Mouse (Mus musculus) forelimb bud, embryonic 11.5 days (tissue): ENCODE results near the gene Qsox1.
A peak's percentile ranks its signal among the peaks of the same experiment; 100 is the strongest.

Source experiments
- DNase-seq: peaks from one replicate; pipeline ENCODE4 v3.0.0-alpha.2; 2012; ENCODE audit warnings: low read depth, low spot score

Gene Qsox1

GRCm38 (mm10) chr1:155812581-155813499 is at the start of gene Qsox1:
Gene Qsox1, minus strand, starts transcription at chr1:155812889.
- peak; percentile 87 for DNase-seq

GRCm38 (mm10) chr1:155854926-155855702 is 42.4 kb upstream of the Qsox1 start:
- no peak for DNase-seq

GRCm38 (mm10) chr1:155853009-155853408 is 40.3 kb upstream of the Qsox1 start:
- no peak for DNase-seq

DNA sequence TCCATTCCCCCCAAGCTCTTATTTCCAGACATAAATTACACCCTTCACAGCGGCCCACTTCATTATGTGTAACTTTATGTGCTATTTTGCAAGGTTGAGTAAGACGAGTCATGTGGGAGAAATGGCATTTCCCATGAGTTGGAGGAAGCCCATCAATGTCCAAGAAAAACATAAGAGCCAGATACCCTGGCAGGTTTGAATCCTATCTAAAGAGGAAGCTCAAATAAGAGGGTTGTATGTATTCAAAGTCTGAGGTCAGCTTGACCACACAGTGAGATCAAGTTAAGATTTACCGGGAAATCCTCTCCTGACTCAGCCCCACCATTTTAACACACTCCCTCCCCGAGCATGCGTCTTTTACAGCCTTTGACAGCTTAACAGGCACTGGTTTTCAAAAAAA is 31.5 kb upstream of the Qsox1 start:
- DNase-seq, result no peak

DNA sequence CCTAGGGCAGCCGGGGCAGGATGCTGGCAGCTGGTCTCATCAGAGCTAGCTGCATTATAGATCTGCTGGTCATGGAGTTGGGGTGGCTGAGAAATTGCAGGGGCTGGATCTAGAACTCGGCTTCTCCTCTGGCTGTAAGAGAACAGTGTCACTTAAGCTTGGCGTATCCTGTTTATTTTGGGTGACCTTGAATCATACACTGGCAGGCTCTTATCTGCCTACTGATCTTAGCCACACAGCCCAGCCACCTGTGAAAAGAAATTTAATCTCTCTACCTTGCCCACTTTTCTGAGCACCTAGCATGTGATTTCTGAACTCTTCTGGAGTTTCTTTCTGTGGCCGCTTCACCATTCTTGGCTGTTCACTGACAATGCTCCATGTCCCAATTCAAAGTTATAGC is 30.8 kb upstream of the Qsox1 start:
- DNase-seq, result no peak

- no peak for DNase-seq
These were observed 23.0 kb upstream of the Qsox1 start for GRCm38 (mm10) chr1:155835667-155836066.

DNA sequence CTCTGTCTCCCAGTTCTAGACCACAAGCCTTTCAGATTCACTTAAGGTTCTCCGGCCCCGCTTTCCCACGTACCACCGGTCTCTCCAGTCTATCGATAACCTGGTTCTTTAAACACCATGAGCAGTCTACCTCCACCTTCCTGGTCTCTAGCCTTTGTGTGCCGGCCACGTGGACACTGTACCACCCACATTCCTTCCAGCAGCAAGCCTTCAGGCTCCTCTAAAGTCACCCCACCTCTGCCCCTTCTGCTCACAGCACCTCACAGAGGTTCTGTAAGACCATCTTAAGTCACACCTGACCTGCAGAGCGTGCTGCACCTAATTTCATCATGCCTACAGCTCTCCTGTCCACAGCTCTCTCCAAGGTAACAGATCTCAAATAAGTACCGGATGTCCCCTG is 20.9 kb upstream of the Qsox1 start:
- no peak for DNase-seq

DNA sequence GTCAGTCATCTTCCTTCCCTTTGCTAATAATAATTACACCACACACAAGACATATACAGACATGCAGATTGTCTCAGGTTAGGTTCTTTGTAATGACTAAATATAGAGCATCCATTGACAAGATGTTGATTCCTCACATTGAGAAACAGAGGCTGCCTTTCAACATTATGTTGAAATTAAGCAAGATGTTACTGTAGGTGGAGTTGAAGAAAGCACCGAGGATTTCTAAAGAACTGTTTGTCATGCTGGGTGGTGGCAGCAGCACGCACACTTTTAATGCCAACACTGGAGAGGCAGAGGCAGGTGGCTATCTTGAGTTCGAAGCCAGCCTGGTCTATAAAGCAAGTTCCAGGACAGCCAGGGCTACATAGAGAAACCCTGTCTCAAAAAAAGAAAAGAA is 19.3 kb upstream of the Qsox1 start:
- DNase-seq, result no peak

GRCm38 (mm10) chr1:155830861-155831260 is 18.2 kb upstream of the Qsox1 start:
- no peak for DNase-seq

DNA sequence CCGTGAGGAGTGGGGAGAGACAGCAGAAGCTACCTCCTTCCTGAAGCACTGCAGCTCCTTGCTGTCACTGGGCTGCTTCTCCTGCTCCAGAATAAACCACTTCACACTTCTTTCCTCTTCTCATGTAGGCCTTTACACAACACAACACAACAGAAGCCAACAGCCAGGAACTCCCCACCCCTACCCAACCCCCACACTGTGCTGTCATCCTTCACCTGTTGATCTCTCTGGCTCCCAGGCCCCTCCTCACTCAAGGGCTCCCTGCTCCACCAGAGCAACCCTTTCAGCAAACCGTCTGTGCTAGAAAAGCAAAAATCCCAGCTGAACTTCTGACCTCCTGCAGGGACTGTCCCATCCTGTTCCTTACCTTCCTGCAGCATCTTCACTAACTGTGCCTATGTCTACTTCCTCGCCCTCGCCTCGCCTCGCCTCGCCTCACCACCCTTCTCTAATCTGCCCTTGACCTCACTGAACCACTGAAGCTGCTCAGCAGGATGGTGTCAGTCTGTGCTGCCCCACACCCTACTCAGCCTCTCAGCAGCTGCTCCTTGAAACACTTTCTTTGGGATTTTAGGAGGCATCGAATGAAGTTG is 15.1 kb upstream of the Qsox1 start:
- no peak for DNase-seq

- DNase-seq, result no peak
These were observed 14.2 kb upstream of the Qsox1 start for GRCm38 (mm10) chr1:155826803-155827395.

- DNase-seq, result no peak
These were observed 13.4 kb upstream of the Qsox1 start for GRCm38 (mm10) chr1:155825940-155826716.

GRCm38 (mm10) chr1:155820646-155821045 is 8.0 kb upstream of the Qsox1 start:
- no peak for DNase-seq

GRCm38 (mm10) chr1:155816167-155816566 is 3.5 kb upstream of the Qsox1 start:
- no peak for DNase-seq

- DNase-seq, result no peak
These were observed 601 bp downstream of the Qsox1 start for GRCm38 (mm10) chr1:155811995-155812580.

DNA sequence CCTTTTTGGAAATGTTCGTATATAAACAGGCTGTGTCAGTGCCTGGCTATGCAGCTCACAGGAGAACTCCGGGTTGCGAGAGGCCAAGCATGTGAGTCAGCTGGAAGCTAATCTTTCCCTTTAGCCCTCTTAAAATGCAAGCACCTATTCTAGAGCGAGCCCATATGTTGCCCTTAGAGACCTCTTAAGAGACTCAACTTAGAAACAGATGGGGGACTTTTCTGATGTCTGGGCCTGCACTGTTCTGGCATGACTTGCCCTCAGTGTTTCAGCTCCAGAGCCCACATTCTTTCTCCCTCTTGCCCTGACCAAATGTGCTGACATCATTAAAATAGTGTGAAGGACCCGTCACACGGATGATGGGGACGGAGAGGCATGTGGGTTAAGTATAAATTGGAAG is 2.1 kb downstream of the Qsox1 start:
- peak; percentile 46 for DNase-seq

DNA sequence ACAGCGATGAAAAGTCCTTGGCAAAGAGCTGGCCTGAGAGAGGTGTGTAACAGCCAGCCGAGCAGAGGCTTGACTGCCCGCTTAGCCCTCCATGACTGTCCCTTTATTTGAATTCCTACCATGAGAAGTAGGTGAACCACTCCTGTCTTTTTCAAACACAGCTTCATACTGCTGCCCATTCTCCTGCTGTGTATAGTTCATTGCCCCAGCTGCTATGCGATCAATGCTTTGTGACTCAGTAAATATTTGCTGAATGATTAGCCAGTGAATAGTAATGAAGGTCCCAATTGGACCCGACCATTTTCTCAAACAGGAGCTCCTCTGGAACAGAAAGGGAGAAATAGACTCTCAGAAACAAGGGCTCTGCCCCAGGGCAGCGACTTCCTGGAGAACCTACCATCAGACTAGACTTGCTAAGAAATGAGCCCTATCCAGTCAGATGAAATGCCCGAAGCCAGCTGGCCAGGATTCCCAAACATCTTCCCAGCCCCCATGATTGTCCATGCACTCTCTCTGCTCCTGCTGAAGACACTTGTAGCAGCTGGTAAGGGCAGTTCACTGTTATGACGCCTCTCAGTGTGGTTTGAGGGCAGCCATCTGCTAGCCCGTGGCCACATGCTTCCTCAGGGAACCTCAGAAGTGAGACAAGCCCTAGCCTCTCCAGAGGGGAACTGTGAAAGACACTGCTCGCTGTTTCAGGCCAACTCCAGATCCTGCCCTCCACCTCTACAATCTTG is 2.8 kb downstream of the Qsox1 start:
- no peak for DNase-seq

DNA sequence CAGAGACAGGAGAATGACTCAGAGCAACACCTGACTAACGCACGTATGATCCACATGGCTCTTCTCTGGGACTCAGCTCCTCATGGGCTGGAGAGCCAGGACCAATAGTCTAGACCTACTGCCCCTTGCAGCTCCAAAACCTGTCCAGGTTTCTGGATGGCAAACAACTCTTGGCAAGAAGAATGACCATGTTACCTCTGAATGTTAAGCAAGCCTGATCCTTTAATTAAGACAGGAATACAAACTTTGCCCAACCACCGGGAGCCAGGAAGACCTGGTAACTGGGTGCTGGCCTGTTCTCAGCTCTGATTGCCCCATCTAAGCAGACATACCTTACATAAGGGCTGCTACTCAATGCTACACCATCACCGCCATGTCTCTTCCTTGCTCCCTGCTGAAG is 4.4 kb downstream of the Qsox1 start:
- no peak for DNase-seq

DNA sequence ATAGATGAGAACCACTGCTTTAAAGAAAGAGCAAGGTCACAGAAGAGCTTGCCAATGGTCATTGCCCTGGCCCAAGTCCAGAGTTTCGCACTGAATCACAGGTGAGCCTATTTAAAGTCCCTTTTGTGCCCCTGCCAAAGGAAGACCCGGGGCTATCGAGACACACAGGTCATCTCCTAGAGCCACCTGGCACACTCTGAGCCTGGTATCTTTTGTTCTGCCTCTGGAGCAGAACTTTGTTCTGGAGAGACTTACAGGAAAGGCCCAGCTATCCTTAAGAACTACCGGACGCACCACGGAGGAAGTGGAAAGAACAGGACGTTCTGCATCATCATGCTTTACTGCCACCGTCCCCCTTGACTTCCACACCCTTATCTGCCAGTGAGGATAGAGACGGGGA is 7.1 kb downstream of the Qsox1 start:
- no peak for DNase-seq
